Mouse (Mus musculus): ENCODE results near the gene Rbm33. TPM values are rescaled to one million over a fixed set of nuclear protein-coding genes. Genes with fewer than 3 reads are reported as not detected.

Gene Rbm33
- total RNA-seq, 2 experiments from 2014 or later = 29.4 to 29.9 TPM

GRCm38 (mm10) chr5:28412006-28412685 is 95.2 kb downstream of the Rbm33 start:
- DNase-seq = no peak

GRCm38 (mm10) chr5:28413533-28413932 is 96.6 kb downstream of the Rbm33 start:
- no peak for DNase-seq

- DNase-seq = no peak
Measured at GRCm38 (mm10) chr5:28414076-28414475, 97.2 kb downstream of the Rbm33 start.

- DNase-seq = no peak
Measured at GRCm38 (mm10) chr5:28416029-28416428, 99.1 kb downstream of the Rbm33 start.

- no peak for DNase-seq
Measured at GRCm38 (mm10) chr5:28418734-28419133, 101.8 kb downstream of the Rbm33 start.

GRCm38 (mm10) chr5:28419640-28420265 is 102.8 kb downstream of the Rbm33 start:
- DNase-seq = no peak

GRCm38 (mm10) chr5:28423781-28424180 is 106.9 kb downstream of the Rbm33 start:
- DNase-seq = no peak

GRCm38 (mm10) chr5:28425926-28426325 is 109.0 kb downstream of the Rbm33 start:
- DNase-seq = no peak

GRCm38 (mm10) chr5:28450126-28450890 is 133.4 kb downstream of the Rbm33 start:
- no peak for DNase-seq

- DNase-seq = no peak
Measured at GRCm38 (mm10) chr5:28451053-28451638, 134.2 kb downstream of the Rbm33 start.

GRCm38 (mm10) chr5:28453086-28453485 is 136.2 kb downstream of the Rbm33 start:
- DNase-seq = no peak

GRCm38 (mm10) chr5:28453523-28453922 is 136.6 kb downstream of the Rbm33 start:
- no peak for DNase-seq

- no peak for DNase-seq
Measured at GRCm38 (mm10) chr5:28454546-28454945, 137.6 kb downstream of the Rbm33 start.

- no peak for DNase-seq
Measured at GRCm38 (mm10) chr5:28455721-28456120, 138.8 kb downstream of the Rbm33 start.

- DNase-seq = no peak
Measured at GRCm38 (mm10) chr5:28456366-28456765, 139.4 kb downstream of the Rbm33 start.

GRCm38 (mm10) chr5:28457921-28458641 is 141.2 kb downstream of the Rbm33 start:
- DNase-seq = no peak

GRCm38 (mm10) chr5:28458821-28459240 is 141.9 kb downstream of the Rbm33 start:
- DNase-seq = no peak

- DNase-seq = no peak
Measured at GRCm38 (mm10) chr5:28459456-28460225, 142.7 kb downstream of the Rbm33 start.

GRCm38 (mm10) chr5:28460556-28461350 is 143.8 kb downstream of the Rbm33 start:
- no peak for DNase-seq

- no peak for DNase-seq
Measured at GRCm38 (mm10) chr5:28461376-28461775, 144.5 kb downstream of the Rbm33 start.

Data from gastrocnemius, postnatal 25 days (tissue).